Mouse (Mus musculus) bone marrow, adult 2 months (tissue): ENCODE measurements around the gene Bdnf.

Experiments used
- CTCF ChIP-seq: fragments of 200-500 bp; IDR thresholded peaks from 2 replicates; pipeline ENCODE4 v1.5.1; 2011; ENCODE audit warnings: low read length, control low read depth; ENCODE audit not compliant: control insufficient read depth, insufficient read depth
- POLR2A ChIP-seq: fragments of 200-500 bp; IDR thresholded peaks from 2 replicates; pipeline ENCODE4 v1.6.1; 2011; ENCODE audit warnings: low read depth, mild to moderate bottlenecking, control low read depth, low read length, borderline replicate concordance; ENCODE audit not compliant: control insufficient read depth

DNA sequence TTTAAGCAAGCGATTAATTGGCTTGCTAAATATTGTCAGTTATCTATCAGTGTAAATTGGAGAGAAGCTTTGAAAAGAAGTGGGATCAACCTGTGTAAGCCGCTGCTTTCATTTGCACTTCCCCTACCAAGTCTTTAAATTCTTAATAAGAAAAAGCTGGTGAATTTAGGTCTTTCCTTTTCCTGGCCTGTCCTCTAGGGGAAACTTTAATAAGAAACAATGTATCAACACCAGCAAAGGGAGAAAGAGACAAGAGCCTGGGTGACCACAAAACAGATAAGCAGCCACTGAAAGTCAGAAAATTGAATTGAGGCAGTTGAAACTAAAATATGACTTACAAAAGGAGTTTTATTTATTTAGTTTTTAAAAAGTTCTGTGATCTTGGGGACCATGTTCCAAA lies 4.9 kb downstream of the Bdnf start:
- TF ChIP-seq CTCF (no peak), POLR2A (no peak)
